Mouse (Mus musculus) T-helper 17 cell (primary cell): Measurements from ENCODE around the gene Vps54.
"Not testable (repeated sequence)": the region's sequence is repeated elsewhere in the genome, so short reads cannot be mapped to it uniquely, and the experiment has no call there.

Source experiments
- in situ Hi-C, 2 experiments: fragments of 300-600 bp; cut with MboI, MseI; formaldehyde crosslinking; loops; 1 replicate in 1 of 2; 2 replicates in 1 of 2; pipeline ENCODE4 v1.15.1; 2025; ENCODE audit warnings: high pct_unique_total_duplicates in 2 of 2

The Vps54 gene

GRCm38 (mm10) chr11:21239763-21240509 lies 855 bp downstream of the Vps54 start:
- in situ Hi-C loops = loop anchor here in 1 of 2 experiments (10.0 kb wide), 1 partner anchor 145 kb away; the partner anchor contains the start of gene Peli1

DNA sequence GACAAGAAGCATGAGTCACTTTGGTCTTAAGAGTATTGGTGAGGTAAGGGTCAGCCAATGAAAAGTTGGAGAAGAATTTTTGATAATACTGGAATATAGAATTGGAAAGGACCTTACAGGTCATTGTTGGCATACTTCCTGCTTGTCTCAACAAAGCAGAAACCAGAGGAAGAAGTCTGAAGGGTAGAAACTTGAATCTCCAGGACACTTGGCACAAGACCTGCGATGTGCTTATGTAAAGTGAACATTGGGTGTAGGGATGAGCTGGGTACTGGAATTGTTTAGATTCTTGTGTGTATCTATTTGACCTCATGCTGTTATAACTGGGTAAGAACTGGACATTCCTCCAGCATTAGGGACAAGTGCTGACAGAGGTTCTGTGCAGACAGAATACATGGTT lies 2.3 kb downstream of the Vps54 start:
- in situ Hi-C loops = loop anchor here in 1 of 2 experiments (10.0 kb wide), 1 partner anchor 147 kb away; the partner anchor contains the start of gene Peli1

DNA sequence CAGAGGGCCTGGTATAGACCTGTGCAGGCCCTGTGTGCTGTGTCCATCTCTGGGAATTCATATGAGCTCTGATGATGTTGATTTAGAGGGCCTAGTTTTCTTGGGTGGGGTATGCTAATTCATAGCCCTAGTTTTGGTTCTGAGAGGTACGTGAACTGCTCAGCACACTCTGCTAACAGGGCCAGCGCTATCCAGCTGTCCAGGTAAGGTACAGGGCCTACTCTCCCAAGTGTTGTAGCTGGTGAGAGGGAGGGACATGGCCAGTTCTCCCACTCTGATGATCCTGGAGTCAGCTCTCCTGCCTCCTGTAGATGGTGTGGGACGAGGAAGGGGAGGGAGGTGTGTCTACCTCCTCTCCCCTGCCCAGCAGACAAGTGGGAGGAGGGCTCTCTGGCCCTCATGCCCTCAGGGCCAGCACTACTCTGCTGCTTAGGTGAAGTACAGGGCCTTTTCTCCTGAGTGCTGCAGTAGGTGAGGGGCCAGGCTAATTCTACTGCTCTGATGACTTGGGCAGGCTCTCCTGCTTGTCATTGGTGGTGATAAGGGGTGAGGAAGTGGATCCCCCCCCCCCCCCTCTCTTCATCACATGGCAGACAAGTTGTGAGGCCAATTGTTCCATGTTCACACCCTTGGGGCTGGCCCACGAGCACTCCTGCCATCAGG lies 8.3 kb downstream of the Vps54 start:
- in situ Hi-C loops = loop anchor here in 1 of 2 experiments (10.0 kb wide), 1 partner anchor 153 kb away; the partner anchor contains the start of gene Peli1

- in situ Hi-C loops = loop anchor here in 1 of 2 experiments (10.0 kb wide), 1 partner anchor 153 kb away; the partner anchor contains the start of gene Peli1
Observed at GRCm38 (mm10) chr11:21247940-21248339, 8.9 kb downstream of the Vps54 start.

GRCm38 (mm10) chr11:21250366-21250765 lies 11.3 kb downstream of the Vps54 start:
- in situ Hi-C loops = no loop called here

- in situ Hi-C loops = not testable (repeated sequence)
Observed at GRCm38 (mm10) chr11:21258611-21259010, 19.5 kb downstream of the Vps54 start.

- in situ Hi-C loops = loop anchor here in 1 of 2 experiments (5.0 kb wide), 1 partner anchor 68 kb away; no protein-coding TSS in a partner anchor
Observed at GRCm38 (mm10) chr11:21265423-21265822, 26.3 kb downstream of the Vps54 start.

- in situ Hi-C loops = loop anchor here in 1 of 2 experiments (25.0 kb wide), 1 partner anchor 489 kb away; no protein-coding TSS in a partner anchor
Observed at GRCm38 (mm10) chr11:21276151-21276550, 37.1 kb downstream of the Vps54 start.

DNA sequence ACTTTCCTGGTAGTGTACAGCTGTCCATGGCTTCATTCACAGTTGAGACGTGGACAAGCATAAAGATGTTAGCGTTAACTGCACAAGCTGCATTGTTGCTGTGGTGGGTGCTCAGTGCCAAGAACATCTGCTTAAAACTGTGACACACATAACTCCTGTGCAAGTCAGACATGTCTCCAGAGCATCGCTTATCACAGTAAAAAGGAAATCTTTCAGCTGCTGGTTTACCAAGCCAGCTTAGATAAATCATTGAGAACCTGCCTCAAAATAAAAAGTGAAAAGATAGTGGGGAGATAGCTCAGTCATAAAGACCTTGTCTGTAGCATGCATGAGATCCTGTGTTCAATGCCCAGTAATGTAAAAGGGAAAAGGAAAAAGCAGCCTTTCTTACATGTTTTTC lies 47.3 kb downstream of the Vps54 start:
- in situ Hi-C loops = loop anchor here in 1 of 2 experiments (25.0 kb wide), 1 partner anchor 499 kb away; no protein-coding TSS in a partner anchor

GRCm38 (mm10) chr11:21288153-21288552 lies 49.1 kb downstream of the Vps54 start:
- in situ Hi-C loops = loop anchor here in 1 of 2 experiments (25.0 kb wide), 1 partner anchor 501 kb away; no protein-coding TSS in a partner anchor

- in situ Hi-C loops = loop anchor here in 1 of 2 experiments (25.0 kb wide), 1 partner anchor 508 kb away; no protein-coding TSS in a partner anchor
Observed at GRCm38 (mm10) chr11:21295486-21295885, 56.4 kb downstream of the Vps54 start.

- in situ Hi-C loops = no loop called here
Observed at GRCm38 (mm10) chr11:21303619-21304018, 64.5 kb downstream of the Vps54 start.

DNA sequence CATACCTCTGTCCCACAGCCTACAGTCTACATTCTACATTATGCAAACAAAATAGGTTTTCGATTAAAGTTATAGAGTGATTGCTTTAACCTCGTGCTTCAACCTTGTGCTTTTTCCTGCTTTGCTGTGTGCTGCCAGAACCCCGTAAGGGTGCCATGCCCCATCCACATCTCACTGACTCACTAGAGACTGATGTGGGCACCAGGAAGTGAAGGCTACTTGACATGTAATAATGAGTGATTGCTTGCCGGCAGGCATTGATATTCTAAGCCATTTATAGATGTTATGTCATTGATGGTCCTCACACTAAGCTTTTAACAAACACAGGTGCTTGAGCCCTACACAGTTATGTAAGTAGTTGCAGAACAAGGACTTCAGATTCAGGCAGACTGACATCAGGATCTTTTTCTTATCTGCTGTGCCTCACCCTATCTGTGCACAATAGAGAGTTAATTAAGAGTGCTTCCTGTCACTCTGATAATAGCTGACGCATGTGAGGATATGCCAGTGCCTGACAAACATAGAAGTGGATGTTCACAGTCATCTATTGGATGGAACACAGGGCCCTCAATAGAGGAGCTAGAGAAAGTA lies 68.1 kb downstream of the Vps54 start:
- in situ Hi-C loops = loop anchor here in 1 of 2 experiments (5.0 kb wide), 1 partner anchor 155 kb away; no protein-coding TSS in a partner anchor

DNA sequence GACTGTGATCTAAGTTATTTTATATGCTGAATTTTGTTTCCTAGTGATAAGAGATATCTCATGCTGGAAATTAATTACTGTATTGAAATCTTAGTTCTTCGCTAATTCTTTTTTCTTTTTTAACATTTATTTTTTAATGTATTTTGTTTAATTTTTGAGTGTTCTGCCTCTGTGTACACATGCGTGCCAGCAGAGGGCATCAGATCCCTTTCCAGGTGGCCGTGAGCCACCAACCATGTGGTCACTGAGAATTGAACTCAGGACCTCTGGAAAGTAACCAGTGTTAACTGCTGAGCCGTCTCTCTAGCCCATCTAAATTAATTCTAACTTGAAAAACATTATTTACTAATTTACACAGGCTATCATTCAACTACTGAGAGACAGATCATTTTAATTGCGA lies 69.0 kb downstream of the Vps54 start:
- in situ Hi-C loops = loop anchor here in 1 of 2 experiments (5.0 kb wide), 1 partner anchor 154 kb away; no protein-coding TSS in a partner anchor

- in situ Hi-C loops = loop anchor here in 1 of 2 experiments (5.0 kb wide), 1 partner anchor 153 kb away; no protein-coding TSS in a partner anchor
Observed at GRCm38 (mm10) chr11:21309516-21309915, 70.4 kb downstream of the Vps54 start.

DNA sequence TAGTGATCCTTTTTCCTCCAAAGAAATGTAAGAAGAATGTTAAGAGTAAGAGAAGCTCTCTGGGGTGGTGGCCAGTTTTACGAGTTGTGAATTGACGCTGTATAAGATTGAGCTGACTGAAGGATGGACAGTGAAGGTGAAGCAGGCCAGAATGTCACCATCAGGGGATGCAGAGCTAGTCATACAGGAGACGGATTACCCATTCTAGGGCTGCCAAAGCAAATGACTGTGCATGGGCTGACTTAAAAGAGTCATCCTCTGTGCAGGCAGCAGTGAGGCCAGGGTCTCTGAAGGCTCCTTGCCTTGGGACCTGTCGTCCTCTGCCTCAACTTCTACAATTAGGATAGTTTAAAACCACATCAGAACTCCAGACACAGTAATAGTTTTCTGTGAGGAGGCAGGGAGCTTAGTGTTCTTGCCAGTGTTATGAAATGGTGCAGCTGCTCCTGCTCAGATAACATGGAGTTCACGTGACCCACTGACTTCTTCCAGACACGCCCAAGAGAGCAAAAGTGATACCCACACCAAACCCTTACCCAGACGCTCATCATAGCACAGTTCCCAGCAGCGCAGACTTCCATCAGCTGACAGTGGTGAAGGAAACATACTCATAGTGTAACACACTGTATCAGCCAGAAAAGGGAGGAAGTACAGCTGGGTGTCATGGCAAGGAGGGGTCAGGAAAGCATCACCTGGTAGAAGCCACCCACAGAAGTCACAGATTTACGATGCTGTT lies 75.0 kb downstream of the Vps54 start:
- in situ Hi-C loops = no loop called here

GRCm38 (mm10) chr11:21321577-21321976 lies 82.5 kb downstream of the Vps54 start:
- in situ Hi-C loops = no loop called here

GRCm38 (mm10) chr11:21322349-21322748 lies 83.3 kb downstream of the Vps54 start:
- in situ Hi-C loops = no loop called here

- in situ Hi-C loops = no loop called here
Observed at GRCm38 (mm10) chr11:21325781-21326180, 86.7 kb downstream of the Vps54 start.

- in situ Hi-C loops = no loop called here
Observed at GRCm38 (mm10) chr11:21326770-21327169, 87.7 kb downstream of the Vps54 start.

- in situ Hi-C loops = no loop called here
Observed at GRCm38 (mm10) chr11:21327486-21327885, 88.4 kb downstream of the Vps54 start.
